Mouse (Mus musculus) lung, embryonic 14.5 days (tissue): ENCODE measurements around the gene Ttc30a1. TPM values are rescaled to one million over a fixed set of nuclear protein-coding genes. Genes with fewer than 3 reads are reported as not detected.
"Not testable (repeated sequence)": the region's sequence is repeated elsewhere in the genome, so short reads cannot be mapped to it uniquely, and the experiment has no call there.

Experiments
- ATAC-seq: fragments of 200-750 bp; cut with Nextera tagmentation; 2 replicates; pipeline ENCODE4 v1.8.0; 2017; ENCODE audit warnings: mild to moderate bottlenecking, moderate TSS enrichment, moderate library complexity; ENCODE audit not compliant: insufficient read depth
- DNase-seq: peaks from one replicate; pipeline ENCODE4 v3.0.0-alpha.2; 2015
- H3K27ac ChIP-seq: fragments of 300-500 bp; sonication (generic); 2 replicates; pipeline ENCODE4 v1.5.1; 2014; ENCODE audit warnings: low read depth, mild to moderate bottlenecking, moderate library complexity
- H3K27me3 ChIP-seq: fragments of 300-500 bp; sonication (generic); 2 replicates; pipeline ENCODE4 v1.6.1; 2014; ENCODE audit warnings: low read length, control low read depth; ENCODE audit not compliant: insufficient read depth
- H3K36me3 ChIP-seq: fragments of 300-500 bp; sonication (generic); 2 replicates; pipeline ENCODE4 v1.6.1; 2014; ENCODE audit warnings: control low read depth; ENCODE audit not compliant: insufficient read depth
- H3K4me1 ChIP-seq: fragments of 300-500 bp; sonication (generic); 2 replicates; pipeline ENCODE4 v1.6.1; 2014; ENCODE audit warnings: antibody characterized with exemption, control low read depth; ENCODE audit not compliant: insufficient read depth
- H3K4me2 ChIP-seq: fragments of 300-500 bp; sonication (generic); 2 replicates; pipeline ENCODE4 v1.6.1; 2014; ENCODE audit warnings: mild to moderate bottlenecking
- H3K4me3 ChIP-seq: fragments of 300-500 bp; sonication (generic); 2 replicates; pipeline ENCODE4 v1.5.1; 2014; ENCODE audit warnings: low read depth, low read length
- H3K9ac ChIP-seq: fragments of 300-500 bp; sonication (generic); 2 replicates; pipeline ENCODE4 v1.6.1; 2014
- H3K9me3 ChIP-seq: fragments of 300-500 bp; sonication (generic); 2 replicates; pipeline ENCODE4 v1.6.1; 2016; ENCODE audit warnings: low read depth, low read length, control low read depth
- CTCF ChIP-seq: IDR thresholded peaks from 2 replicates; pipeline ENCODE4 v1.5.1; 2016; ENCODE audit warnings: antibody characterized with exemption, low read depth
- WGBS: fragments of 180-500 bp; shearing (Covaris S2); extraction: QIAGEN DNeasy Blood & Tissue Kit; methylation state at CpG from one replicate; pipeline ENCODE4 v1.1.7; 2014; 5-methylcytosine and 5-hydroxymethylcytosine counted together
- polyA plus RNA-seq: library from polyadenylated mRNA; unstranded; fragments of >200 nt; fragmentation: Nextera tagmentation; extraction: Ambion mirVana; gene quantifications from 2 replicates; pipeline ENCODE4 v1.2.1, GENCODE M21; 2014

Gene Ttc30a1
- polyA plus RNA-seq: 9.0 and 9.4 TPM in 2 replicates

DNA sequence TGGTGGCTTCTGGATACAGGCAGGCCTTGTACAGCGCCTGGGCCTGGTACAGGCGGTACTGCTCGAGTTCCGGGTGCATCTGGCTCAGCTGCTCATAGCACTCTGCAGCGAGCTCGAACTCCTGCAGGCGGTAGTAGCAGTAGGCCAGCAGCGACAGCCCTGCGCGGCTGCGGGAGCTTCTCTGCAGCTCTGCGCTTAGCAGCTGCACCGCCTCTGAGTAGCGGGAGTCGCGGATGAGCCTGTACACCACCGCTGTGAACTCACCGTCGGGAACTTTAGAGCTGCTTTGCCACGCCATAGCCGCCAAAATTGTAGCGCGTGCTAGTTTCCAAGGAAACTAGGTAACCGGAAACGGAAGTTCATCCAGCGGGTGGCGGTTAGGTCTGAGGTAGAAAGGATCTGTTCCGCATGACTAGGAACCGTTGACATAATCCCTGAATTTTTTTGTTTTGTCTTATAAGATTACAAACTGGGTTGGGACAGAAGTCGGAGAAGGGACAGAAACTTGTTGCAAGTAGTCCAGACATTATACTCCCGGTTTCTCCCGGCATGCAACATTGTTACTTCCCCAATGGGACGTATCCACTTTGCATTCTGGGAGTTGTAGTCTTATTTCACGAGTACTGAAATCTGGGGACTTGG is at the start of gene Ttc30a1:
Ttc30a1 (minus strand) TSS at position 528 of the 642 bp plus-strand sequence.
- H3K27me3 ChIP-seq, H3K27ac ChIP-seq, H3K9me3 ChIP-seq, H3K36me3 ChIP-seq, H3K4me1 ChIP-seq: not testable (repeated sequence)
- Histone ChIP-seq H3K4me2 (peak within 1 kb of the TSS; percentile 68), H3K9ac (peak within 1 kb of the TSS; percentile 46), H3K4me3 (peak within 1 kb of the TSS; percentile 39)
- 2% methylated on average over 30 of the region's 34 CpGs for WGBS
- peak; percentile 64 for ATAC-seq
- peak; percentile 93 for DNase-seq

DNA sequence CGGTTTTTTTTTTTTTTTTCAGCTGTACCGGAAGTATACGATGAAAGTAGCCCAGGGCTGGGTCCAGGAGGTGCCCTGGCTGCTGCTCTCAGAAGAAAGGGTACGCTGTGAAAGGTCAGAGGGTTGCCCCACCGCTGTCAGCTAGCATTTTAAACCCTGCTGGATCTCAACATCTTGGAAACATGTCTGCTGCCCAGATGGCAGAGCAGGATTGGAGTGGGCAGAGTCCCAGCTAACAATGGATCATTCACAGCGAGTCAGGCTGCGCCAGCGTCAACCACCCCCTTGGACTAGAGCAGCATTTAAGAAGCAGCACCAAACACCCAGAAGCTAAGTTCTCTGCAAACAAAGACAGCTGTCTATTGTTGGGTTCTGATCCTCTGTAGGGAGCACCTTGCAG is 48.3 kb upstream of the Ttc30a1 start:
- peaks cover 18% of the 10 kb centered on the region for H3K4me1 ChIP-seq
- no peak overlapping the region for H3K27ac ChIP-seq
- ATAC-seq (peak; percentile 24; the same call in 1 of the 2 replicates), DNase-seq (peak; percentile 22)
- no peaks in the 10 kb centered on the region for H3K9me3 ChIP-seq
- TF ChIP-seq CTCF: no peak
- peak overlapping the region; percentile 40; the same call in 1 of the 2 replicates for H3K4me2 ChIP-seq
- WGBS: 37% methylated on average over 8 of the region's 8 CpGs
- H3K4me3 ChIP-seq: no peak overlapping the region
- H3K27me3 ChIP-seq: no peaks in the 10 kb centered on the region
- no peaks in the 10 kb centered on the region for H3K36me3 ChIP-seq
- peak overlapping the region; percentile 3; the same call in 1 of the 2 replicates for H3K9ac ChIP-seq

DNA sequence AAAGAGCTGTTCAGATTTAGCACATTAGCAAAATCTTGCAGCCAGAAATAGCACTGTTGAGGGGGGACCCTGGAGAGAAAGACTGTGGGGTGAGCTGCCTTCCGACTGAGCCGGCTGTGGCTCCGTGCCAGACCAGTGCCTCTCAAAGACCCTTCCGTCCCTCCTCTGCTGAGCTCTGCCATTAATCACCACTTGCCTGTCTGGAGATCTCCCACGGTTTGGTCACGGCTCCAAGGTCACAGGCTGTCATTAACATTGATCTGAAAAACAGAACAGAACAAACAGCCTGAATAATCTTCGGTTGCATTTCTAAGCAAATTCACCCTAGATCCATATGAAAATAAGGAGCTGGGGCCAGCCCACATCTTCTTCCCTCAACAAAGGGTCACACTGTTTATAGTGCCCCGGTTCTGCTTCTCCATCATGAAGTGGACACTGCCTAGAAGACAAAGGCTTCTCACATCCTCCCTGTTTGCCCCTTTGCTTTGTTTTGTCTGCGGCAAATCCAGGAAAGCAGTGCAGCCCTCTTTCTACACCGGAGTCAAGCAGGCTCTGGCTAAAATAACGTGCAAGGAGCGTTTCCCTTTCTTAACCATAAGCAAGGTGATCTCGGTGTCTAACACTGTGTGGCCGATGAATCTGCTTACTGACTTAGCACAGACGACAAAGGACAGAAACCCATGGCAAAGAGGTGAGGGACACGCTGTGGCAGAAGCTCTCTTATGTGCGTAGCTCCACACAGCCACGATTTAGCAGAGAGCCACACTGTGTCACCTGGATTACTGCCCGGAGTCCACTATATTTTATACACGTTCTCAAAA is 47.5 kb upstream of the Ttc30a1 start:
- H3K27ac ChIP-seq: peak overlapping the region; percentile 46; the same call in 1 of the 2 replicates
- peak overlapping the region; percentile 40 for H3K4me2 ChIP-seq
- H3K9ac ChIP-seq: peak overlapping the region; percentile 41
- TF ChIP-seq CTCF: no peak
- peaks cover 18% of the 10 kb centered on the region for H3K4me1 ChIP-seq
- ATAC-seq (peak; percentile 83; the same call in 1 of the 2 replicates), DNase-seq (peak; percentile 68)
- no peak overlapping the region for H3K4me3 ChIP-seq
- H3K27me3 ChIP-seq: no peaks in the 10 kb centered on the region
- H3K36me3 ChIP-seq: no peaks in the 10 kb centered on the region
- 22% methylated on average over 20 of the region's 20 CpGs for WGBS
- H3K9me3 ChIP-seq: no peaks in the 10 kb centered on the region

DNA sequence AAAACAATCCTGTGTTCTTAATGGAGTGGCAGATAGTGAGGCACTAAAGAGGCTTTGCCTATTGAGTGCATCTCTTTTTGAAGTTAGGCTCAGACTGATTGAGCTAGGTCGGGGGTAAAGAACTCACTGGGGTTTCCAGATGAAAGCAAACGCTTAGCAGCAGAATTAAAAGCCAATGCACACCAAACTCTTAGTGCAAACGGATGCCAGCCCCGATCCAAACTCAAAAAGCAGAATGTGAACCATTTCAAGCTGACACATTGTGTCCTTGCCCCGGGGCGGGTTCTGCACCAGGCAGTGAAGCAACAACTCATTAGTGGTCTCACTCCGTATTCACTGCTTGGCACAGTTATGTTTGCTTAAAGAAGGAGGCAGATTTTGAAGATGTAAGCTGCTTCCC is 35.1 kb upstream of the Ttc30a1 start:
- no peak for TF ChIP-seq CTCF
- Histone ChIP-seq H3K4me3 (no peak overlapping the region), H3K4me1 (no peaks in the 10 kb centered on the region), H3K9me3 (no peaks in the 10 kb centered on the region), H3K4me2 (no peak overlapping the region), H3K27me3 (no peaks in the 10 kb centered on the region), H3K27ac (no peak overlapping the region), H3K9ac (no peak overlapping the region), H3K36me3 (no peaks in the 10 kb centered on the region)
- peak; percentile 23 for DNase-seq
- 9% methylated on average over 7 of the region's 7 CpGs for WGBS
- no peak for ATAC-seq

DNA sequence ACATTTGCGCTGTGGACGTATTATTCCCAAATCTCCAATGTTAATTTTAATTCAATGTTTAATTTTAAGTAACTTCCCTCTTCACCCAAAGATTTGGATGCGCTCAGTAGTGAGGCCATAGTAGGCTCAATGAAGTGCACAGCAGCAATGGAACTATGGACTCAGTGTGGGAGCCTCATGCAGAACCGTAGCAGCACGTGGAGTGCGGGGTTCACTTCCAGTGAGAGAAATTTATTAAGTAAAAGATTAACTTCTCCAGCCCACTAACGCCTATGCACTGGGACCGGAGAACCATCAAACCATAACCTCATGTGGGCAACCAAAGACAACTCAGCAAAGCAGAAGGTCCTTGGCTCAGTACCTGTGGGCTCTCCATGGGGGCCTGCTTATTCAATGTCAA is 34.4 kb upstream of the Ttc30a1 start:
- H3K27me3 ChIP-seq: no peaks in the 10 kb centered on the region
- 78% methylated on average over 8 of the region's 8 CpGs for WGBS
- no peak for TF ChIP-seq CTCF
- no peak overlapping the region for H3K27ac ChIP-seq
- H3K4me3 ChIP-seq: no peak overlapping the region
- no peaks in the 10 kb centered on the region for H3K9me3 ChIP-seq
- no peak overlapping the region for H3K9ac ChIP-seq
- no peaks in the 10 kb centered on the region for H3K4me1 ChIP-seq
- DNase-seq: no peak
- no peak for ATAC-seq
- H3K4me2 ChIP-seq: no peak overlapping the region
- H3K36me3 ChIP-seq: no peaks in the 10 kb centered on the region

DNA sequence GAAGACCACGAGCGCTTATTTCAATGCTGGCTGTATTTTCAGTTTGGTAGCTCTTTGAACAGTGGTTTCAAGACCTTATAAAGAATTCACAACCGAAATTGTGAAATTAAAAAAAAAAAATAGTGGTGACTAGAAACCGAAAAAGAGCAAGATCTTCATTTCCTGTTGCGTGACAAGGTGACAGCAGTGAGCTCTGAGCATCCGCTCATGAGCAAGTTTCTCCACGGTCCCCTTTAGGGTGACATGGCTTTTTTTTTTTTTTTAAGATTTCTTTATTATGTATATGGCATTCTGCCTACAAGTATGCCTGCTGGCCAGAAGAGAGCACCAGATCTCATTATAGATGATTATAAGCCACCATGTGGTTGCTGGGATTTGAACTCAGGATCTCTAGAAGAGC is 33.7 kb upstream of the Ttc30a1 start:
- Histone ChIP-seq H3K9ac (no peak overlapping the region), H3K4me1 (no peaks in the 10 kb centered on the region), H3K27ac (no peak overlapping the region), H3K27me3 (no peaks in the 10 kb centered on the region), H3K9me3 (no peaks in the 10 kb centered on the region), H3K4me3 (no peak overlapping the region), H3K4me2 (no peak overlapping the region), H3K36me3 (no peaks in the 10 kb centered on the region)
- DNase-seq (no peak), ATAC-seq (no peak)
- no peak for TF ChIP-seq CTCF
- 87% methylated on average over 7 of the region's 7 CpGs for WGBS

GRCm38 (mm10) chr2:76014659-76015058 is 32.9 kb upstream of the Ttc30a1 start:
- DNase-seq (no peak), ATAC-seq (no peak)
- 74% methylated on average over 3 of the region's 3 CpGs for WGBS
- H3K4me1 ChIP-seq: no peaks in the 10 kb centered on the region
- no peaks in the 10 kb centered on the region for H3K9me3 ChIP-seq
- H3K27ac ChIP-seq: no peak overlapping the region
- no peaks in the 10 kb centered on the region for H3K36me3 ChIP-seq
- H3K9ac ChIP-seq: no peak overlapping the region
- H3K27me3 ChIP-seq: no peaks in the 10 kb centered on the region
- no peak overlapping the region for H3K4me2 ChIP-seq
- TF ChIP-seq CTCF: no peak
- H3K4me3 ChIP-seq: no peak overlapping the region
